11 mouse cellular contexts compared by ENCODE assay signal in genomic region chr11:120376302-120377160, GRCm38 (mm10). TPM values are rescaled to one million over a fixed set of nuclear protein-coding genes. Genes with fewer than 3 reads are reported as not detected.
DNase-seq lines count a peak whose midpoint lies in the region; ATAC-seq lines count a peak whose summit lies in the region.
"Had no signal": no experiment of that assay in that cellular context is flagged by ENCODE, and none has a peak within 500 bp of the region (broad histone marks: within the 10 kb centered on the region; RNA-seq: fewer than 3 reads in every experiment).

No protein-coding gene starts in this region.

- DNase-seq in heart, embryonic 10.5 days (ENCODE audit: low spot score): no peak
- DNase-seq in heart, postnatal 25 days (ENCODE audit: low spot score): no peak
- no peak for DNase-seq in neural tube, embryonic 10.5 days (ENCODE audit: extremely low spot score, low spot score)
- no peak for DNase-seq in spleen, postnatal 10 days (ENCODE audit: low spot score in 2 of 2)
- DNase-seq in layer of hippocampus, adult 18-20 months (ENCODE audit: low spot score in 2 of 2): no peak
- DNase-seq: cerebellum, adult 9-10 months; right cerebral cortex, adult 18-20 months had no signal

- 86% methylated on average over 17 of the region's 17 CpGs for WGBS in heart, embryonic 10.5 days
- WGBS in neural tube, embryonic 12.5 days: 90% methylated on average over 17 of the region's 17 CpGs
- WGBS in hindbrain, embryonic 13.5 days: 89% methylated on average over 17 of the region's 17 CpGs

- intact Hi-C loops in heart, postnatal 25 days (cut with DNase I): loop anchor here (5.0 kb wide), 1 partner anchor 46 kb away; no protein-coding TSS in a partner anchor

- H3K4me3 ChIP-seq in heart, embryonic 10.5 days: peak overlapping the region; percentile 90; the same call in 1 of the 2 replicates
- H3K4me3 ChIP-seq in neural tube, embryonic 12.5 days: no peak overlapping the region
- peak overlapping the region; percentile 91 for H3K4me3 ChIP-seq in hindbrain, embryonic 13.5 days

- H3K4me2 ChIP-seq in neural tube, embryonic 12.5 days (replicated peaks): peak overlapping the region; percentile 98; the same call in 1 of the 2 replicates
- H3K4me2 ChIP-seq in hindbrain, embryonic 13.5 days: peak overlapping the region; percentile 94

- H3K9ac ChIP-seq in neural tube, embryonic 12.5 days: peak overlapping the region; percentile 86; the same call in 1 of the 2 replicates
- peak overlapping the region; percentile 93 for H3K9ac ChIP-seq in hindbrain, embryonic 13.5 days

- H3K36me3 ChIP-seq in heart, embryonic 10.5 days: peaks cover 77% of the 10 kb centered on the region
- peaks cover 68% of the 10 kb centered on the region for H3K36me3 ChIP-seq in neural tube, embryonic 12.5 days
- H3K36me3 ChIP-seq in hindbrain, embryonic 13.5 days: peaks cover 74% of the 10 kb centered on the region

- no peaks in the 10 kb centered on the region for H3K9me3 ChIP-seq in heart, embryonic 10.5 days
- H3K9me3 ChIP-seq in neural tube, embryonic 12.5 days: no peaks in the 10 kb centered on the region
- no peaks in the 10 kb centered on the region for H3K9me3 ChIP-seq in hindbrain, embryonic 13.5 days

- peaks cover 37% of the 10 kb centered on the region for H3K4me1 ChIP-seq in heart, embryonic 10.5 days
- H3K4me1 ChIP-seq in neural tube, embryonic 12.5 days: peaks cover 22% of the 10 kb centered on the region
- H3K4me1 ChIP-seq in hindbrain, embryonic 13.5 days (replicated peaks): peaks cover 33% of the 10 kb centered on the region

- no peak overlapping the region for H3K27ac ChIP-seq in heart, embryonic 10.5 days
- H3K27ac ChIP-seq in neural tube, embryonic 12.5 days: no peak overlapping the region
- H3K27ac ChIP-seq in hindbrain, embryonic 13.5 days: no peak overlapping the region

- H3K27me3 ChIP-seq in heart, embryonic 10.5 days (ENCODE audit: insufficient read depth, poor library complexity, severe bottlenecking): no peaks in the 10 kb centered on the region
- H3K27me3 ChIP-seq in neural tube, embryonic 12.5 days (replicated peaks): no peaks in the 10 kb centered on the region
- no peaks in the 10 kb centered on the region for H3K27me3 ChIP-seq in hindbrain, embryonic 13.5 days

- ATAC-seq in neural tube, embryonic 12.5 days (ENCODE audit: low FRiP score, low read depth): no peak
- ATAC-seq in hindbrain, embryonic 13.5 days (ENCODE audit: low FRiP score): no peak
- ATAC-seq in frontal cortex, adult (ENCODE audit: low TSS enrichment): no peak
- ATAC-seq: inflammation-experienced regulatory T-cells, adult 6 months had no signal

RNA-seq across cellular contexts. Expression of gene Faap100, which starts 2.0 kb away (rescaled TPM):
- 32.5 and 35.9 TPM in 2 replicates for polyA plus RNA-seq in heart, embryonic 10.5 days (2016; fragmentation: Nextera tagmentation; extraction: Ambion mirVana)
- 10 to 100 TPM; 15.2 to 15.3 TPM for total RNA-seq in heart, postnatal 25 days (2021)
- 51.0 and 53.4 TPM in 2 replicates for polyA plus RNA-seq in neural tube, embryonic 12.5 days (2016; fragmentation: Nextera tagmentation; extraction: Ambion mirVana)
- 74.6 and 82.4 TPM in 2 replicates for polyA plus RNA-seq in hindbrain, embryonic 13.5 days (2015; fragmentation: Nextera tagmentation; extraction: Ambion mirVana)
- total RNA-seq in layer of hippocampus, adult 18-20 months (2021): 10 to 100 TPM; 16.7 to 18.4 TPM

RNA-seq across cellular contexts. Expression of gene Fscn2, which starts 15.2 kb away (rescaled TPM):
- polyA plus RNA-seq in heart, embryonic 10.5 days (2016; fragmentation: Nextera tagmentation; extraction: Ambion mirVana): 0.25 and 0.49 TPM in 2 replicates
- total RNA-seq in heart, postnatal 25 days (2021): not detected
- 1.1 and 1.6 TPM in 2 replicates for polyA plus RNA-seq in neural tube, embryonic 12.5 days (2016; fragmentation: Nextera tagmentation; extraction: Ambion mirVana)
- polyA plus RNA-seq in hindbrain, embryonic 13.5 days (2015; fragmentation: Nextera tagmentation; extraction: Ambion mirVana): 1.6 and 2.6 TPM in 2 replicates
- under 1 TPM in 1 of 2 experiments, not detected in 1; 0.61 TPM for total RNA-seq in layer of hippocampus, adult 18-20 months (2021)

RNA-seq across cellular contexts. Expression of gene Actg1, which starts 28.2 kb away (rescaled TPM):
- 1,513 and 2,033 TPM in 2 replicates for polyA plus RNA-seq in heart, embryonic 10.5 days (2016; fragmentation: Nextera tagmentation; extraction: Ambion mirVana)
- total RNA-seq in heart, postnatal 25 days (2021): 100 to 1,000 TPM; 282 to 346 TPM
- 3,655 and 3,681 TPM in 2 replicates for polyA plus RNA-seq in neural tube, embryonic 12.5 days (2016; fragmentation: Nextera tagmentation; extraction: Ambion mirVana)
- 4,110 and 4,339 TPM in 2 replicates for polyA plus RNA-seq in hindbrain, embryonic 13.5 days (2015; fragmentation: Nextera tagmentation; extraction: Ambion mirVana)
- 1,000 to 10,000 TPM; 1,279 to 1,291 TPM for total RNA-seq in layer of hippocampus, adult 18-20 months (2021)
